9 mouse cellular contexts compared by ENCODE assay signal in genomic region chr17:25416219-25416618, GRCm38 (mm10). TPM values are rescaled to one million over a fixed set of nuclear protein-coding genes. Genes with fewer than 3 reads are reported as not detected.
A peak's percentile ranks its signal among the peaks of the same experiment; 100 is the strongest.
DNase-seq lines count a peak whose midpoint lies in the region; ATAC-seq lines count a peak whose summit lies in the region.
"Had no signal": no experiment of that assay in that cellular context is flagged by ENCODE, and none has a peak within 500 bp of the region (broad histone marks: within the 10 kb centered on the region; RNA-seq: fewer than 3 reads in every experiment).

No protein-coding gene starts in this region.

- H3K4me2 ChIP-seq in limb, embryonic 11.5 days (ENCODE audit: low read depth, severe bottlenecking): peak overlapping the region; percentile 36
- peak overlapping the region; percentile 8; the same call in 1 of the 2 replicates for H3K4me2 ChIP-seq in stomach, embryonic 15.5 days

- no peaks in the 10 kb centered on the region for H3K27me3 ChIP-seq in limb, embryonic 11.5 days (ENCODE audit: control insufficient read depth, insufficient read depth, low read length)
- no peaks in the 10 kb centered on the region for H3K27me3 ChIP-seq in stomach, embryonic 15.5 days (replicated peaks)

- H3K9ac ChIP-seq in limb, embryonic 11.5 days (ENCODE audit: low read length): 0 out of 2 replicates have a peak overlapping the region, but pooled peaks have one; percentile 17
- no peak overlapping the region for H3K9ac ChIP-seq in stomach, embryonic 15.5 days

- peak; percentile 49 for DNase-seq in adrenal gland, postnatal 25 days
- DNase-seq in adrenal gland, adult 2 months: no peak
- DNase-seq in lung, postnatal 10 days: peak; percentile 50
- no peak for DNase-seq in lung, postnatal 25 days (ENCODE audit: low spot score)
- DNase-seq in limb, embryonic 11.5 days (ENCODE audit: low spot score): peak; percentile 52
- no peak for DNase-seq in T-cell, adult 2 months (ENCODE audit: low spot score)
- no peak for DNase-seq in layer of hippocampus, postnatal 25 days (ENCODE audit: extremely low spot score in 1 of 2, low spot score in 1 of 2)
- DNase-seq: thymus, postnatal 14 days had no signal

- H3K9me3 ChIP-seq in limb, embryonic 11.5 days (ENCODE audit: control insufficient read depth, low read length): no peaks in the 10 kb centered on the region
- H3K9me3 ChIP-seq in stomach, embryonic 15.5 days: no peaks in the 10 kb centered on the region

- peak overlapping the region; percentile 89 for H3K27ac ChIP-seq in limb, embryonic 11.5 days (replicated peaks; ENCODE audit: low read depth, low read length)
- H3K27ac ChIP-seq in stomach, embryonic 15.5 days: peak overlapping the region; percentile 36

- ATAC-seq in limb, embryonic 11.5 days (ENCODE audit: insufficient number of reproducible peaks, low FRiP score, low TSS enrichment, low read depth): peak; percentile 12
- ATAC-seq in stomach, embryonic 15.5 days (ENCODE audit: insufficient read depth, low FRiP score, low read depth): peak; percentile 20; the same call in 1 of the 2 replicates

- no peak overlapping the region for H3K4me3 ChIP-seq in limb, embryonic 11.5 days (ENCODE audit: low read depth, low read length)
- H3K4me3 ChIP-seq in stomach, embryonic 15.5 days (replicated peaks): no peak overlapping the region

- no peaks in the 10 kb centered on the region for H3K36me3 ChIP-seq in limb, embryonic 11.5 days (ENCODE audit: control insufficient read depth, insufficient read depth, low read length)
- no peaks in the 10 kb centered on the region for H3K36me3 ChIP-seq in stomach, embryonic 15.5 days

- peaks cover 70% of the 10 kb centered on the region for H3K4me1 ChIP-seq in limb, embryonic 11.5 days (ENCODE audit: control insufficient read depth, insufficient read depth, low read length)
- H3K4me1 ChIP-seq in stomach, embryonic 15.5 days: peaks cover 43% of the 10 kb centered on the region

- 14% methylated on average over 3 of the region's 3 CpGs for WGBS in limb, embryonic 11.5 days
- 23% methylated on average over 3 of the region's 3 CpGs for WGBS in stomach, embryonic 15.5 days

RNA-seq across cellular contexts. Expression of gene Cacna1h, which starts 17.4 kb away (rescaled TPM):
- 100 and 109 TPM in 2 replicates for total RNA-seq in adrenal gland, postnatal 25 days (2021)
- 10 to 100 TPM; 77.1 to 96.1 TPM for total RNA-seq in adrenal gland, adult 2 months (2021)
- 163 and 202 TPM in 2 replicates for polyA plus RNA-seq in adrenal gland, adult 2 months (2012; rRNA removed)
- 5.5 TPM in 2 replicates for polyA plus RNA-seq in limb, embryonic 11.5 days (2014; fragmentation: Nextera tagmentation; extraction: Ambion mirVana)
- 5.1 and 5.6 TPM in 2 replicates for polyA plus RNA-seq in stomach, embryonic 15.5 days (2015; fragmentation: Nextera tagmentation; extraction: Ambion mirVana)
- total RNA-seq in layer of hippocampus, postnatal 25 days (2021): 100 to 1,000 TPM in 1 of 2 experiments, 10 to 100 TPM in 1; 91.0 to 119 TPM

RNA-seq across cellular contexts. Expression of gene Tekt4, which starts 38.2 kb away (rescaled TPM):
- not detected in 2 replicates for total RNA-seq in adrenal gland, postnatal 25 days (2021)
- total RNA-seq in adrenal gland, adult 2 months (2021): under 1 TPM in 1 of 2 experiments, not detected in 1; 0.17 TPM
- 0.17 TPM in 1 of 2 replicates, not detected in the other for polyA plus RNA-seq in adrenal gland, adult 2 months (2012; rRNA removed)
- polyA plus RNA-seq in limb, embryonic 11.5 days (2014; fragmentation: Nextera tagmentation; extraction: Ambion mirVana): not detected in 2 replicates
- polyA plus RNA-seq in stomach, embryonic 15.5 days (2015; fragmentation: Nextera tagmentation; extraction: Ambion mirVana): 0.12 and 0.31 TPM in 2 replicates
- total RNA-seq in layer of hippocampus, postnatal 25 days (2021): 1 to 10 TPM; 1.7 to 2.4 TPM

RNA-seq across cellular contexts. Expression of gene Tpsg1, which starts 47.1 kb away (rescaled TPM):
- not detected in 2 replicates for total RNA-seq in adrenal gland, postnatal 25 days (2021)
- not detected for total RNA-seq in adrenal gland, adult 2 months (2021)
- polyA plus RNA-seq in adrenal gland, adult 2 months (2012; rRNA removed): 0.20 and 0.75 TPM in 2 replicates
- polyA plus RNA-seq in limb, embryonic 11.5 days (2014; fragmentation: Nextera tagmentation; extraction: Ambion mirVana): 0.41 and 0.63 TPM in 2 replicates
- 3.5 and 4.7 TPM in 2 replicates for polyA plus RNA-seq in stomach, embryonic 15.5 days (2015; fragmentation: Nextera tagmentation; extraction: Ambion mirVana)
- not detected for total RNA-seq in layer of hippocampus, postnatal 25 days (2021)

RNA-seq across cellular contexts. Expression of gene Tpsb2, which starts 50.1 kb away (rescaled TPM):
- total RNA-seq in adrenal gland, postnatal 25 days (2021): 0.58 and 1.1 TPM in 2 replicates
- 1 to 10 TPM; 2.8 to 3.8 TPM for total RNA-seq in adrenal gland, adult 2 months (2021)
- 10.0 and 18.1 TPM in 2 replicates for polyA plus RNA-seq in adrenal gland, adult 2 months (2012; rRNA removed)
- not detected in 2 replicates for polyA plus RNA-seq in limb, embryonic 11.5 days (2014; fragmentation: Nextera tagmentation; extraction: Ambion mirVana)
- 10.4 and 14.3 TPM in 2 replicates for polyA plus RNA-seq in stomach, embryonic 15.5 days (2015; fragmentation: Nextera tagmentation; extraction: Ambion mirVana)
- total RNA-seq in layer of hippocampus, postnatal 25 days (2021): 1 to 10 TPM in 1 of 2 experiments, under 1 TPM in 1; 0.35 to 1.2 TPM

Comparison
In these comparisons a context has a peak if more than half of its experiments do, and no peak if none do; other contexts are left out.
1. DNase-seq: peak in adrenal gland, postnatal 25 days (single experiment), lung, postnatal 10 days (single experiment) and limb, embryonic 11.5 days (single experiment); none in adrenal gland, adult 2 months (single experiment), lung, postnatal 25 days (single experiment), T-cell, adult 2 months (single experiment) and layer of hippocampus, postnatal 25 days (0 of 2).